ENCODE assay signal across 10 mouse cellular contexts in genomic region chr3:96575272-96575984, GRCm38 (mm10). TPM values are rescaled to one million over a fixed set of nuclear protein-coding genes. Genes with fewer than 3 reads are reported as not detected.
DNase-seq lines count a peak whose midpoint lies in the region; ATAC-seq lines count a peak whose summit lies in the region.
"Had no signal": no experiment of that assay in that cellular context is flagged by ENCODE, and none has a peak within 500 bp of the region (broad histone marks: within the 10 kb centered on the region; RNA-seq: fewer than 3 reads in every experiment).

No protein-coding gene starts in this region.

- intact Hi-C loops in heart, postnatal 25 days (cut with DNase I) = no loop called here

- no peaks in the 10 kb centered on the region for H3K36me3 ChIP-seq in embryonic facial prominence, embryonic 10.5 days (replicated peaks)
- H3K36me3 ChIP-seq in liver, embryonic 15.5 days (replicated peaks) = no peaks in the 10 kb centered on the region

- no peak overlapping the region for H3K4me3 ChIP-seq in embryonic facial prominence, embryonic 10.5 days
- no peak overlapping the region for H3K4me3 ChIP-seq in liver, embryonic 15.5 days (replicated peaks)

- peak; percentile 99 for DNase-seq in heart, adult 11 months
- no peak for DNase-seq in heart, postnatal 25 days (ENCODE audit: low spot score)
- DNase-seq in embryonic facial prominence, embryonic 10.5 days (ENCODE audit: low spot score) = no peak
- DNase-seq in heart, postnatal 4 days = peak; percentile 83
- no peak for DNase-seq in right cerebral cortex, adult 2 months (ENCODE audit: low spot score in 2 of 2)
- DNase-seq in urinary bladder, postnatal 10 days (ENCODE audit: low spot score) = no peak
- DNase-seq: cerebellum, postnatal 10 days had no signal

- peaks cover 4% of the 10 kb centered on the region; the same call in 1 of the 2 replicates for H3K27me3 ChIP-seq in embryonic facial prominence, embryonic 10.5 days (replicated peaks; ENCODE audit: low read depth, poor library complexity, severe bottlenecking)
- no peaks in the 10 kb centered on the region for H3K27me3 ChIP-seq in liver, embryonic 15.5 days

- H3K9ac ChIP-seq in liver, embryonic 15.5 days = no peak overlapping the region

- ATAC-seq in liver, embryonic 15.5 days (ENCODE audit: insufficient read depth) = no peak
- ATAC-seq in monocyte, adult 5-6 weeks (replicated peaks; ENCODE audit: insufficient number of reproducible peaks, low FRiP score, low TSS enrichment, poor library complexity, severe bottlenecking) = no peak

- peaks cover 56% of the 10 kb centered on the region for H3K4me1 ChIP-seq in embryonic facial prominence, embryonic 10.5 days
- peaks cover 60% of the 10 kb centered on the region for H3K4me1 ChIP-seq in liver, embryonic 15.5 days (replicated peaks)

- H3K27ac ChIP-seq in embryonic facial prominence, embryonic 10.5 days (replicated peaks) = peak overlapping the region; percentile 48
- H3K27ac ChIP-seq in liver, embryonic 15.5 days (replicated peaks) = peak overlapping the region; percentile 68

- no peaks in the 10 kb centered on the region for H3K9me3 ChIP-seq in embryonic facial prominence, embryonic 10.5 days
- H3K9me3 ChIP-seq in liver, embryonic 15.5 days (replicated peaks) = no peaks in the 10 kb centered on the region

- WGBS in embryonic facial prominence, embryonic 10.5 days = 81% methylated on average over 8 of the region's 8 CpGs
- WGBS in liver, embryonic 15.5 days (ENCODE audit: insufficient replicate concordance) = 75% methylated on average over 8 of the region's 8 CpGs

- peak overlapping the region; percentile 68; the same call in 1 of the 2 replicates for H3K4me2 ChIP-seq in liver, embryonic 15.5 days

RNA-seq across cellular contexts. Expression of gene Gm16253, which starts 1.4 kb away (rescaled TPM):
- 1 to 10 TPM; 1.1 to 2.1 TPM for total RNA-seq in heart, postnatal 25 days (2021)
- polyA plus RNA-seq in embryonic facial prominence, embryonic 10.5 days (2016; fragmentation: Nextera tagmentation; extraction: Ambion mirVana) = 1.6 and 1.9 TPM in 2 replicates
- total RNA-seq in heart, postnatal 4 days (2021) = 1 to 10 TPM; 2.5 to 2.9 TPM
- 0.17 and 0.23 TPM in 2 replicates for polyA plus RNA-seq in liver, embryonic 15.5 days (2015; fragmentation: Nextera tagmentation; extraction: Ambion mirVana)
- total RNA-seq in monocyte, adult 5-6 weeks (2017) = not detected in 3 replicates
- polyA plus RNA-seq: large intestine, adult 2 months had no signal

RNA-seq across cellular contexts. Expression of gene Txnip, which starts 17.7 kb away (rescaled TPM):
- 100 to 1,000 TPM; 341 to 607 TPM for total RNA-seq in heart, postnatal 25 days (2021)
- 31.2 and 34.9 TPM in 2 replicates for polyA plus RNA-seq in embryonic facial prominence, embryonic 10.5 days (2016; fragmentation: Nextera tagmentation; extraction: Ambion mirVana)
- total RNA-seq in heart, postnatal 4 days (2021) = 100 to 1,000 TPM; 286 to 331 TPM
- 42.8 and 46.8 TPM in 2 replicates for polyA plus RNA-seq in liver, embryonic 15.5 days (2015; fragmentation: Nextera tagmentation; extraction: Ambion mirVana)
- total RNA-seq in monocyte, adult 5-6 weeks (2017) = 575 to 636 TPM (median 578 TPM) in 3 replicates

RNA-seq across cellular contexts. Expression of gene Polr3gl, which starts 18.6 kb away (rescaled TPM):
- 10 to 100 TPM; 25.2 to 25.9 TPM for total RNA-seq in heart, postnatal 25 days (2021)
- 30.0 and 33.1 TPM in 2 replicates for polyA plus RNA-seq in embryonic facial prominence, embryonic 10.5 days (2016; fragmentation: Nextera tagmentation; extraction: Ambion mirVana)
- 10 to 100 TPM; 20.4 to 24.0 TPM for total RNA-seq in heart, postnatal 4 days (2021)
- polyA plus RNA-seq in liver, embryonic 15.5 days (2015; fragmentation: Nextera tagmentation; extraction: Ambion mirVana) = 10.9 and 11.7 TPM in 2 replicates
- 75.3 to 86.8 TPM (median 84.0 TPM) in 3 replicates for total RNA-seq in monocyte, adult 5-6 weeks (2017)

RNA-seq across cellular contexts. Expression of gene Ankrd34a, which starts 21.0 kb away (rescaled TPM):
- 1 to 10 TPM; 1.9 to 2.4 TPM for total RNA-seq in heart, postnatal 25 days (2021)
- polyA plus RNA-seq in embryonic facial prominence, embryonic 10.5 days (2016; fragmentation: Nextera tagmentation; extraction: Ambion mirVana) = 0.66 and 0.99 TPM in 2 replicates
- total RNA-seq in heart, postnatal 4 days (2021) = 1 to 10 TPM; 1.8 to 3.1 TPM
- 0.12 and 0.15 TPM in 2 replicates for polyA plus RNA-seq in liver, embryonic 15.5 days (2015; fragmentation: Nextera tagmentation; extraction: Ambion mirVana)
- total RNA-seq in monocyte, adult 5-6 weeks (2017) = not detected in 3 replicates

RNA-seq across cellular contexts. Expression of gene Lix1l, which starts 25.5 kb away (rescaled TPM):
- 10 to 100 TPM; 25.4 to 27.2 TPM for total RNA-seq in heart, postnatal 25 days (2021)
- 5.2 and 5.6 TPM in 2 replicates for polyA plus RNA-seq in embryonic facial prominence, embryonic 10.5 days (2016; fragmentation: Nextera tagmentation; extraction: Ambion mirVana)
- total RNA-seq in heart, postnatal 4 days (2021) = 10 to 100 TPM; 53.1 to 56.6 TPM
- 0.47 and 0.64 TPM in 2 replicates for polyA plus RNA-seq in liver, embryonic 15.5 days (2015; fragmentation: Nextera tagmentation; extraction: Ambion mirVana)
- total RNA-seq in monocyte, adult 5-6 weeks (2017) = 0.68 to 0.95 TPM in 2 of 3 replicates, not detected in the other

Comparison
In these comparisons a context has a peak if more than half of its experiments do, and no peak if none do; other contexts are left out.
1. DNase-seq: peak in heart, adult 11 months (single experiment) and heart, postnatal 4 days (single experiment); none in heart, postnatal 25 days (single experiment), embryonic facial prominence, embryonic 10.5 days (single experiment), right cerebral cortex, adult 2 months (0 of 2) and urinary bladder, postnatal 10 days (single experiment).